Mouse (Mus musculus) 3T3-L1 (cell line): ENCODE data around the gene Lmtk3.

Experiments
- DNase-seq: peaks from one replicate; pipeline ENCODE4 v3.0.0-alpha.2; 2015; ENCODE audit warnings: low read depth, low spot score

The Lmtk3 gene

DNA sequence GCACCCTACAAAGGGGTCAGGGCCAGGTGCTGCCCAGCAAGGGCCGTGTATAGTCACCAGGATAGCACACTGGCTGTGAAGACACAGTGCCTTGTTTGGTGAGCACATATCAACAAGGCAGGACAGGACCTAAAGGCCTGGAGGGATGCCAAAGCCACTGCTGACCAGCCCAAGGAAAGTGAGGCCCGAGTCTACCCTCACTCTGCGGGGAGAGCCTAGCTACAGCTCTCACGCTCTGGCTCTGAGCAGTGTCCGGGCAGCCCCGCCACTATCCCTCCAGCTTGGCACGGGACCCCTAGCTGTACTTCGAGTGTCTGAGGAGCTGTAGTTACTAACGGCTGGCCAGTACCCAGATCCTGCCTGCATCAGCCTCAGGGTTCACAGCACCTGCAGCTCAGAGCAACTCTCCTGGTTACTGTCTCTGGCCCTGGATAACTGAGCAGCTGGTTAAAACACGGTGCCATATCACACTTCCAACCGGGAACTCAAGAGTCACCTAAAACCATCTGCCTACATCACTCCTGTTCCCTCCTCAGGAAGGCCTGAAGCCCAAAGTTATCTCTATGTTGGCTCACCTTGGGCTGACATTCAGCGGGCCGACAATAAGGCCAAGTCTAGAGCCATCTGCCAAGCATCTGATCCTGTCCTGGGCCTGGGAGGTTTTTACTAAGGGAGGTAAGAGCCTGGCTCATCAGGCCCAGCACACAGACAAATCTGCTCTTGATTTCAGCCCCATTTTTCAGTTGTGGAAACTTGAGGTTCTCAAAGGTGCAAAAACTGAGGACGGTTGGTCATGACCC lies 25.9 kb downstream of the Lmtk3 start:
- no peak for DNase-seq

DNA sequence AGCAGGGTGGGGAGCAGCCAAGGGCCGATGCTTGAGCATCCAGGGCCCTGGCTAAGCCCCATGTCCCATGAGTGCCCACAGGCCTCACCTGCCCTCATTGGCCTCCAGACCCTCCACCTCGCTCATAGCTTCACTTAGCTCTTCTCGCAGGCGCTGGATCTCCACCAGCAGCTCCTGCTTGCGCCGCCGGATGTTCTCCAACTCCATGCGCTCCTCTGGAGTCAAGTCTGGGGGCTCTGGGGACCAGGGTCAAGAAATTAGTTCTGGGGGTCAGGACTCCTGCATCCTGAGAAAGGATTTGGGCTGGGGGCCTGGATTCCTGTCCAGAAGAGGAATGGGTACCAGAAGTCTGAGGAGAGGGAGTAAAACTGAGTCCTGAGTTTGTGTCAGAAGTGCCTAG lies 29.4 kb downstream of the Lmtk3 start:
- no peak for DNase-seq

DNA sequence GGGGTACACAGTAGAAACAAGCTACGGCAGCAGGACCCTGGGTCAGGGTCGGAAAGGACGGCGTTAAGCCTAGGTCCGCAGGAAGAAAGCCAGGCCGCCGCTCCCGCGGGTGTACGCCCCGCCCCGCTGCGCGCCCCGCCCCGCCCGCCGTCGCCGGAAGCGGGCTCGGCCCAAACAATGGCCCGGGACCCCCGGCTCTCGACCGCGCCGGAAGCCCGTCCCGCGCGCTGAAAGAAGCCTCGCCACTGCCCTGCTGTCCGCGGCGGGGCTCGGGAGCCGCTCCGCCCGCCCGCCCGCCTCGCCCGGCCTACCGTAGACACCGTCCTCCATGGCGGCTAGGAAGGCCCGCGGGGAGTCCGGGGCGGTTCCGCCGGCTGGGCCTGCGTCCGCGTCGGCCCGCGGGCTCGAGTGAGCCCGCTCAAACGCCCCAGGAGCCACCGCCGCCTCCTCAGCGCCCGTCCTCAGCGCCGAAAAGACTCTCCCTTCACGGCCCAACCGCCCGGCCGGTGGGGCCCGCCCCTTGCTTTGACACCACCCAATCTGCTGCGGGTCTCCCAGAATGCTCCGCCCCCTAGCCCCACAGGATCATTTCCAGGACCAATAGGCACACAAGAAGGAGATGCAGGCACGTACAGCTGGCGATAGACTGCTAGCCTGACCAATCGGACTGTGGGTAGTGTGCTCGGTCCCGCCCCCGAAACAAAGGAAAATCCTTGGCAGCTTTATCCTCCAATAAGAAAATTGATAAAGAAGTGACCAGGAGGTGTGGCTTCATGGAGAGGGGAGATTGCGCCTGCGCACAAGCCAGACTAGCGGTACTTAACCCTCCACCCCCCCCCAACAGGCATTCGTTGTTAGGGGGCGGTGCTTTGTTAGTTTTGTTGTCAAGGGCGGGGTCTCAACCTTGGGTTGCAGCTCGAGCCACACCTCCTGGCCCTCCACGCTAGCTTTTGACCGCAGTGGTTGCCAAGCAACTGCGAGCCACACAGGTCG lies 30.5 kb downstream of the Lmtk3 start, which contains the start of gene Cyth2:
TSS of gene Cyth2 (minus strand) at position 795 of the 993 bp plus-strand sequence.
- peak; percentile 99 for DNase-seq

DNA sequence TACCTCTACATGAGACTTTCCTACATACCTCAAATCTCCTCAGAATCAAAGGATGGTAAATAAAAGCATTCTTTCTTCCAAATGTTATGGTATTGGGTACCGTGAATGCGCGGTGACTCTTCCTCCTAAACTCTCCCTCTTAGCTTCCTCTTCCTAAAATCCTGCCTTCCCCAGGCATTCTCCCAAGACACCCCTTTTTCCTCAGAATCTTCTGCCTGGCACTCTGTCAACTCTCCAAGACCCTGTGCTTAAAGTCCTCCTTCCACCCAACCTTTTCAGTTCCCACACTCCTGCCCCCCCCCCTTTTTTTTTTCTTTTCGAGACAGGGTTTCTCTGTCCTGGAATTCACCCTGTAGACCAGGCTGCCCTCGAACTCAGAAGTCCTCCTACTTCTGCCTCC lies 31.3 kb downstream of the Lmtk3 start:
- no peak for DNase-seq

DNA sequence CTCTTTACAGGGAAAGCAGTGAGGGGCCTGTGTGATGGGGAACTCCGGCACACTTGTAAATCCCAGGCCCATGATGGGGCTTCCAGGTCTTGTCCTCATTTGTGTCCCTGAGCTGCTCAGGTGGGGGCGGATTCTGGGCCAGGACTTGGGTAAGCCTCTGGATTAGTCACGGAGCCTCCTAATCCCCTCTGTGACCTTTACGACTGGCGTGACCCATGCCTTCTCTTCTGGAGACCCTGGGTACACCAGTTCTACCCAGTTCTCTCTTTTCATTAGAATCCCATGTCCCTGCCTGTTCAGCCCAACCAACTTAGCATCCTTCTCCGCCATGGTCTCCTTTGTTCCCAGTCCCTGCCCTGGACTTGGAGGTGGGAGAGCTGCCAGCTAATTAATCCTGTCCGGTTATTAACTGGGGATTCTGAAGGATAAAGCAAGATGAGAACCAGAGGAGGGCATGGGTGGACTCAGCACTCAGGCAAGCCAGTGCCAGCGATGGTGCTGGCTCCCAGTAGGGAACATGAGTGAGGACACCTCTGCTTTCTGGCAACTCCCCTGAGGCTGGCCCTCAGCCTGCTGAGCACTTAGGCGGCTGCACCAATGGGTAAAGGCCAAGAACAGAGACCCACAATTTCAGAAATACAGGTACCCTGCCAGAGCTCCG lies 31.9 kb downstream of the Lmtk3 start:
- no peak for DNase-seq

DNA sequence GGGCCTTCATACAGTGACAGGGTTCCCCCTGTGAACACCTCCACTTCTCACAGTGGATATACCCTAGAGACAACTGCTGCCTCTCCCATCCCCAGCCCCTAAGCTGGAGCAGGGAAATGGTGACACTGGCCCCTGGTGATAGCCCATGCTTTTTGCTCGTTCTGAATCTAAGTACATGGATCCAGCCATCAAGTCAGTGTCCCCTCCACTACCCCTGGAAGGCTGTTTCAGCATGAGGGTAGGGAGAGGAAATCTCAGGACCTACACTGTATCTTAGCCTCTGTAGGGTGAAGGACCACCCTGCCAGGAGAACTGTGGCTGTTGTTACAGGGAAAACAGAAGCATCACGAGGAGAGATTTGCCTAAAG lies 32.4 kb downstream of the Lmtk3 start:
- no peak for DNase-seq

DNA sequence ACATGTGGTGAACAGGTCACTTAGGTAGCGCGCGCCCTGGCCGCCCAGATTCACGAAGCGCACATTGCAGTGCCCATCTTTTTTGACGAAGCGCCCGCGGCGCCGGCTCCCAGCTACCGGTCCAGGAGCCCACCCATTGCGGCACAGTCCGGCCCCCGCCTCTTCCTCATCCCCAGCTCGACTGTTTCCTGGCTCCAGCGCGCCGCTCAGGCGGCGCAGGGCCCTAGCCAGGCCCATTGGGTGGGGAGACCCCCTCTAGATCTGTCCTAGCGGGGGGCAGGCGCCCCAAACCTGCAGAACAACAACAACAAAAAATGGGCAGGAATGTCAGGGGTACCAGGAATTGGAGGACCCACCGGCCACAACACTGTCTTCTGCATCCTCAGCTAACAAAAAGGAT lies 36.3 kb downstream of the Lmtk3 start:
- DNase-seq: no peak

DNA sequence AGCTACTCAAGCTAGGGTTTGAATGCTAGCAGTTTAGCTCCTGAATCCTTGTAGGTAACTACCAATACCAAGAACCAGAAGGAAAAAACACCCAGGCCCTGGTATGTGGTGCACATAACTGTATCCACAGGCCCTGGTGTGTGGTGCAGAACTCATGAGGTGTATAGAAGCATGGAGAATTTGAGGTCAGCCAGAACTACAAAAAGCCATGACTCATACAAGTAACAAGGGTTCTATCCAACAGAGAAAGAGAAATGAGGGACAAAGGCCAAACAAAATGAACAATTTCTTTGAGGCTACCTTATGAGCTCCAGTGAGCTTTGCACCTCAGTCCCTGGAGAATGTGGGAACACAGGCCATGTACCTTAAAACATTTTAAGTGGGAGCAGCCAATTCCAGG lies 37.4 kb downstream of the Lmtk3 start:
- DNase-seq: peak; percentile 72

DNA sequence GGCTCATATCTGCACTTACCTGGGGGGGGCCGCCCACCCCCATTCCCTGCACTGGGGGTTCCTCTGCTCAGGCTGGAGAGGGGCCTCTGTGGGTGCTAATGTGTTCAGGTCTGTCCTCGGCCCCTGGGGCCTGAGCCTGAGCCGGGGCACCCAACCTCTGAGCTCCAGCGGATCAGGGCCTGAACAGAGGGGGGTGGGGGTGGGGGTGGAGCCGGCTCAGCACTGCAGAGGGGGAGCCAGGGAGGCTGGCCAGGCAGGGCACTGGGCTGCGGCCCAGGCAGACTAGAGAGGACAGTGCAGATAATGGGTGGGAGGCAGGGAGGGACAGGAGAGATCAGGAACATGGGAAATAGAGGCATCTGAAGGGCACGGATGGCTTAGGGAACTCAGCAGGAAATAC lies 41.1 kb downstream of the Lmtk3 start, which contains the start of gene Kcnj14:
TSS of gene Kcnj14 (minus strand) at position 185 of the 400 bp plus-strand sequence.
- no peak for DNase-seq

DNA sequence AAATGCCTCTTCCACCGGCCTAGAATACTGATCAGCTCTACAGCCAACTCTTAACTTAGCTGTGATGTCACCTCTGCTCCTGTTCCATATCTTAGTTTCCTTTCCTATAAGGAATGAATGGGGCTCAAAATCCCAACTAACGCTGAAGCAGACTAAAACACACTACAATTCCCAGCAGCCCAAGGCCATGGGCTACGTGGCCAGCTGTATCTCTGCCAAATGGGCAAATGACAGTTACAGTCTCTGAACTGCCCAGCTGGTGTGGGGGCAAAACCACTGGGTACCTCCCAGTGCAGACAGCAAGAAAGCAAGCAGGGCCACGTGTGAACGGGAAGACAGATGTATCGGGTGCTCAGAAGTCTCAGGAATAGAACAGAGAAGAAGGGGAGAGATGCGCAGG lies 43.1 kb downstream of the Lmtk3 start:
- DNase-seq: no peak

DNA sequence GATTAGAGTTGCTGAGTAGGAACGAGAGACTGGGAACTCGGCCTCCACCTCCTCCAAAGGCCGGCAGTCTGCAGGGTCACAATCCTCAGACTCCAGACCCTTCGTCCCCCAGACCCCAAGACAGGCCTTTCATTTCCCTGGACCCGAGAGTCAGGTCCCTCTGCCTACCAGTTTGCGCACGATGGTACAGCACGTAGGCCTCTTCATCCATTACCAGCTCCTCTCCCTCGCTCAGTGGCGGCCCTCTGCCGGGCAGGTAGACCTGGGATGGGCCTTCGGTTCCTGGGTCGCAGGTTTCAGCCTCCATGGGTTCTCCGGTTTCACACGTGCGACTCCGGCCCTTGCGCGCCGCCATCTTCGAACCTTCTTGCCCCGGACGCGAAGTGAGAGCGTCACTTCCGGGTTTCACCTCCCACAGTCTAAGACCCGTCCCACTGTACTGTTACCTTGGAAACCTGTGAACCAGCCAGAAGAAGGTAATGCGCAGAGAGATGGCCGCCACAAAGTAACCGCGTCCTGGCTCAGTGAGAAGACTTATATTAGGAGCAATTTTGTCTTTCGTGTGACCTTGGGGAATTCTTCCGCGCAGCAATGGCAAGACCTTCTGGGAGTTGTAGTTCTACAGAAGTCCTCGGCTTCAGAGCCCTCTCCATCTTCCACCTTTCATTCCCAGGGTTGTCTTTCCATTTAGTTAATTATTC lies 47.0 kb downstream of the Lmtk3 start, which contains the start of gene Grwd1:
TSS of gene Grwd1 (minus strand) at position 518 of the 701 bp plus-strand sequence.
- peak; percentile 94 for DNase-seq

DNA sequence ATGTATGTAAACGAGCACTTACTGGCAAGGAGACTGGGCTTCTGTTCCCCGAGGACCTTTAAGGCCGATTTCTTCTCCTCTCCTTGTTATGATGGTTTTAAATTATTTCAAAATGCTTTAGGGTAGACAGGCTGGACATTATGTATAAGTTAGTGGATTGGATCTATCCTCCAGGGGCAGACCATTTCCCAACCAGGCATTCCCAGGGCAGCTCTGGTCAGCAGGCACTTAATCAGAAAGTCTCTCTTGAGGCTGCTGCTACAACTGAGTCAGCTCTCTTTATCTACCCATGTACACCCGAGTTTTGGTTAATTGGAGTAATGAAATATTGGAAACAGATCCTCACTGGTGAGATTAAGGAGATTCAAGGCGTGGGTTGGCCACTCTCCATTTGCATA lies 47.6 kb downstream of the Lmtk3 start:
- DNase-seq: peak; percentile 49

DNA sequence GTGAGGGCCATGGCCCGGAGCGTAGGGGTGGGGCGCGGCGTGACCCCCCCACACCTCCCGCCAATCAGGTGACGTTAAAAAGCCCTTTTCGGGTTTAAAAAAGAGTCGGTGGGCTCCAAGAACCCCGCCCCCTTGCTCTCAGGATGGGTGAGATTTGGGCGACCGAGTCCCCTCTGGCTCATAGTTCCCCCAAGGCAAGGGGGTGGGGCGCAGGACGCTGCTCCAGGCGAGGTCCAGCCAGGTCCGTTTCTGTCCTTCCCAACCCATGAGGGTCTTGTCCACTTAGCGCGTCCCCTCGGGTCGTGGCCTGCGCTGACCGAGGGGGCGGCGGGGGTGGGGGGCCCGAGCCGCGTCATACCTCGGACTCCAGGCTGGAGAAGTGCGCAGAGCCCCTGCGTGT lies 48.9 kb downstream of the Lmtk3 start:
- DNase-seq: no peak

DNA sequence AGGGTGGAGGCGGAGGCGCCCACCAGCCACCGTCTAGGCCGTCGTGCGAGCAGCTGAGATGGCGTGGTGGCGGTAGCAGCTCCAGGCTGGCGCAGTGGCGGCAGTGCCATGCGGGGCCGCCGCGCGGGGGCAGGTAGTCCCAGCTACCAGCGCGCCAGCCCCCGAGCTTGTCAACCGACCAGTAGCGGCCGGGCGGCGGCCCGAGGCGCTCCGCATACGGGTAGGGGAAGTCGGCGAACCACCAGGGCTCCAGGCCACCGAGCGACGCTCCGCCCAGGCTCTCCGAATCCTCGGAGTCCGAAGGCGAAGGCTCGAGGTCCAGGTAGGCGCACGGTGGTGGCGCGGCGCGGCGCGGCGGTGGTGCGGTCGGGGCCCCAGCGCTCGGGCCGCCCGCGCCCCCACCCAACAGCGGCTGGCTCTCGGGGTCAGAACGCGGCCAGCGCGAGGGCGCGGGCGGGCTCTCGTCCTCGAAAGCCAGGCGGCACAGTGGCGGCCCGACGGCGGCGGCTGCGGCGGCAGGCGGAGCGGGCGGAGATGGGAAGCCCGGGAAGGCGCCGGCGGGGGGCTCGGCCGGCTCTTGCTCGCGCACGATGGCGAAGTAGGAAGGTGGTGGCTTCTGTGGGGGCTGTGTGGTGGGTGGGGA lies 49.7 kb downstream of the Lmtk3 start:
- no peak for DNase-seq

DNA sequence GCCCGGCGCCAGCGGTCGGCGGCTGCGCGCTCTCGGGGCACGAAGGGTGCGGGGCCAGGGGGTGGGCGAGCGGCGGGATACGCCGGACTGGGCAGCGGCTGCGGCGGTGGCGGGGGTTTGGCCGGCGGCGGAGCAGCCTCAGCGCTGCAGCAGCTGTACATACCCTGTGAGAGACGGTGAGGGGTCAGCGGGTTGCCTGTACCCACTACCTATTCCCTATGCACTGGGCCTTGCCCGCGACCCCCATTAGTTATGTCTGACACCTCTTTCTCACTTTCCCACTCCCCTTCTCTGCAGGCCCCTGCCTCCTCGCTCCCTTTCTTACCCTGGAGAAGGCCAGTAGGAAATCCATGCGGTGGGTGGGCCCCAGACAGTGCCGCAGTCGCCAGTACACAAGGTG lies 50.4 kb downstream of the Lmtk3 start:
- no peak for DNase-seq

DNA sequence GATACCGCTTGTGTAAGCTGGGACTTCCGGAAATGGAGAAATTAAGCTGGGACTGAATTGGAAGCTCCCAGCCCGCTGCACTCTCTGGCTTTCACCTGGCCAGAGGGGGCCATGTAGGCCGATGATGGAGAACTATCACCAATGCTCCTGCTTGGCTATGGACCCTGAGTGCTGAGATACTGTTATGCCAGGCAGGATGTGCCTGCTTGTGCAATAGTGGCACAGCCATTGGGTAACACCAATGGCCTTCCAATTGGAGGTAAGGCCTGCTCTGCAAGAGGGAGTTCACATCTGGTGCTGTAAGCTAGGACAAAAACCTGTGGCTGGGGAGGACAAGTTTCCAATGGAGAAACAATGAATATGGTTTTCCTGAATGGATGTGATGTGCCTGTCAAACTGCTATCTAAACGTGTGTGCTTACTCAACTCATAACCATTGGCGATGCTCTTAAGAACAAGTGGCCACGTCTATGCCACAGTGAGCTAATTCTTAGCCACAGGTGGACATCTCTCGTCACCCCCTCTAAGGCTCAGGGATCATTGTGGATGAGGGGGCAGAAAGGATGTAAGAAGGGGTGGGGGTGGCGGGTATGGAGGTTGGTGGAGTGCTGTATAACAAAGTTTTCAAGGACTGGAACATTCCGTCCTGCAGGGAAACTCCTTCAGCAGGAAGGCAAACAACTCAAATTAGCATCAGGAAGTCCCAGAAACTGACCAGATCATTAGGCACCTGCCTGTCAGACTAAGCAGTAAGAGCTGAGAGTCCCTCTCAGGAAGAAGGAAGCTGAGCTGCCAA lies 59.6 kb downstream of the Lmtk3 start:
- DNase-seq: no peak

DNA sequence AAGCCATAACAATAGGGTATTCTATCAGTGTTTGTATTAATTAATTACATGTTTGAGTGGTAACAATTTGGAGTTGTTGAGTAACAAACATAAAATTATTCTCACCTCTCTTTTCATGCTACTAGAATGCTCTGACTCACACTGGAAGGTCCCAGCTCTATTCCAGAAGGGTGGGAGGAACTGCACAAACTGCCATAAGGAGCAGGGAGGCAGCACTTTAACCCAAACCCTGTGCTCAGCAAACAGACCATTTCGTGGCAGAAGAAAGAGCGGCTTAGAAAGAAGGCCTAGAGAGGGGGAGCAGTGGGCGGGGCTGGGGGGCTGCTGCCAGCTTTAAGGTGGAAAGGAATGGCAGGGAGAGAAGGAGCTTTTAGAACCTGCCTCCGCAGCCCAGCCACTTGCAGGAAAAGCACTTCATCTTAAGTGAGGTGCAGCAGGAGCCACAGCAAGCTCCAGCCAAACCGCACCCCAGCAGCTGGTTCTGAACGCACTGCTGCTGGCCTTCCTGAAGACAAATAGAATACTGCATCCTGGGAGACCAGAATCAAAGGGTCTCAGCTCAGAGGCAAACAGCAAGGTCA lies 65.0 kb downstream of the Lmtk3 start:
- no peak for DNase-seq

DNA sequence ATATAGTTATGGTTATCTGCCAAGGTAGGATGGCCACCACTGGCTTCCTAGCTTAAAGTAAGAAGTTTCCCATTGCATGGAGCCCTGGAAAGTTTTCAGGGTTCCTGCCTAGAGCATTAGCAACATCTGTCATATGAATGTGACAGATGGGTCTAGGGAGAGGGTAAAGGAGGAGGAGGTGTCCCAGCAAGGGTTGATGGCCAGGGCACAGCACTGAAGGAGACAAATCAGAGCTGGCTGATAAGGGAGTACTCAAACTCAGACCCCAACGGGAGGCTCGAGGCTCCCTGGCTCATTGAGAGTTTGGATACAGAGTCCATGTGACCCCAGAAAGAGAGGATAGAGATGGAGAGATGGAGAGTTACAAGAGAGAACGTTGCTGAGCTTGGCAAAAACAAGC lies 67.1 kb downstream of the Lmtk3 start:
- DNase-seq: no peak

DNA sequence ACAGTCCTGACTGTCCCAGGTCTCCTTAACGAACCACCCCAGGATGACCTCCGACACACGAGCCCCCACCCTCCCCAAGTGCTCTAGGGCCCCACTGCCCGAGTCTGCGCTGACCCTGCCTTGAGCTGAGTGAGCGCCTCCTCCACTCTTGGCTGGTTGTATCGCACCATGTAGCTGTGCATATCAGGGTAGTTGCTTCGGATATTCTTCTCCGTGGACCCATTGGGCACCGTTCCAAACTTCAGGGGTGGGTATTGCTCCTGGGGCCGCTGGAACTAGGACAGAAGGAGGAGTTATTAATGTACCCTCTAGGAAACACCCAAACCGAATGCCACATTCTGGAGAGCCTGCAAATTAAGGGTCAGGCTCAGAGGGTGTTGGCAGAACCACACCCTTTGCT lies 69.6 kb downstream of the Lmtk3 start:
- DNase-seq: no peak
